Mouse (Mus musculus) erythroid progenitor cell, adult 5-6 weeks (primary cell): ENCODE results near the gene Csf2rb. TPM values are rescaled to one million over a fixed set of nuclear protein-coding genes. Genes with fewer than 3 reads are reported as not detected.

Source experiments
- total RNA-seq, 2 experiments: library from RNA; stranded (forward) in 1 of 2; stranded (reverse) in 1 of 2; fragments of 150-400 nt in 1 of 2; fragments of 186-747, 209-891 nt in 1 of 2; gene quantifications; 2 replicates each; pipeline versions ENCODE4 v1.2.3 to v1.2.4; 2015 to 2017; ENCODE audit warnings: low replicate concordance in 2 of 2

Csf2rb gene
- total RNA-seq, 2 experiments from 2014 or later: 6.8 to 12.6 TPM

Other genes starting within 250 kb of the Csf2rb start
- not detected in 2 replicates for gene Cacng2, start 205.7 kb upstream of the Csf2rb start, total RNA-seq (2015; ENCODE audit: low replicate concordance)
- gene Cacng2, start 205.7 kb upstream of the Csf2rb start, total RNA-seq (2017; ENCODE audit: low replicate concordance): not detected in 2 replicates
- gene Ift27, start 151.6 kb upstream of the Csf2rb start, total RNA-seq (2015; ENCODE audit: low replicate concordance): 19.7 and 41.4 TPM in 2 replicates
- 2.5 and 6.4 TPM in 2 replicates for gene Ift27, start 151.6 kb upstream of the Csf2rb start, total RNA-seq (2017; ENCODE audit: low replicate concordance)
- not detected in 2 replicates for gene Pvalb, start 119.4 kb upstream of the Csf2rb start, total RNA-seq (2015; ENCODE audit: low replicate concordance)
- not detected in 2 replicates for gene Pvalb, start 119.4 kb upstream of the Csf2rb start, total RNA-seq (2017; ENCODE audit: low replicate concordance)
- gene Ncf4, start 81.0 kb upstream of the Csf2rb start, total RNA-seq (2015; ENCODE audit: low replicate concordance): 37.7 and 61.6 TPM in 2 replicates
- gene Ncf4, start 81.0 kb upstream of the Csf2rb start, total RNA-seq (2017; ENCODE audit: low replicate concordance): 27.7 and 54.2 TPM in 2 replicates
- 1.1 and 5.0 TPM in 2 replicates for gene Csf2rb2, start 20.0 kb upstream of the Csf2rb start, total RNA-seq (2015; ENCODE audit: low replicate concordance)
- gene Csf2rb2, start 20.0 kb upstream of the Csf2rb start, total RNA-seq (2017; ENCODE audit: low replicate concordance): 0.13 TPM in 1 of 2 replicates, not detected in the other
- gene Tex33, start 70.2 kb downstream of the Csf2rb start, total RNA-seq (2015; ENCODE audit: low replicate concordance): not detected in 2 replicates
- gene Tex33, start 70.2 kb downstream of the Csf2rb start, total RNA-seq (2017; ENCODE audit: low replicate concordance): not detected in 2 replicates
- 29.3 and 42.2 TPM in 2 replicates for gene Tst, start 80.2 kb downstream of the Csf2rb start, total RNA-seq (2015; ENCODE audit: low replicate concordance)
- 15.8 and 20.8 TPM in 2 replicates for gene Tst, start 80.2 kb downstream of the Csf2rb start, total RNA-seq (2017; ENCODE audit: low replicate concordance)
- 32.8 and 35.2 TPM in 2 replicates for gene Mpst, start 80.7 kb downstream of the Csf2rb start, total RNA-seq (2015; ENCODE audit: low replicate concordance)
- gene Mpst, start 80.7 kb downstream of the Csf2rb start, total RNA-seq (2017; ENCODE audit: low replicate concordance): 45.6 and 67.9 TPM in 2 replicates
- gene Kctd17, start 102.8 kb downstream of the Csf2rb start, total RNA-seq (2015; ENCODE audit: low replicate concordance): 2.2 and 14.7 TPM in 2 replicates
- not detected in 2 replicates for gene Kctd17, start 102.8 kb downstream of the Csf2rb start, total RNA-seq (2017; ENCODE audit: low replicate concordance)
- not detected in 2 replicates for gene Tmprss6, start 142.9 kb downstream of the Csf2rb start, total RNA-seq (2015; ENCODE audit: low replicate concordance)
- 0.26 TPM in 1 of 2 replicates, not detected in the other for gene Tmprss6, start 142.9 kb downstream of the Csf2rb start, total RNA-seq (2017; ENCODE audit: low replicate concordance)
- gene Il2rb, start 169.5 kb downstream of the Csf2rb start, total RNA-seq (2015; ENCODE audit: low replicate concordance): 2.9 and 10.5 TPM in 2 replicates
- 2.2 and 3.9 TPM in 2 replicates for gene Il2rb, start 169.5 kb downstream of the Csf2rb start, total RNA-seq (2017; ENCODE audit: low replicate concordance)
- gene C1qtnf6, start 205.7 kb downstream of the Csf2rb start, total RNA-seq (2015; ENCODE audit: low replicate concordance): 4.3 TPM in 1 of 2 replicates, not detected in the other
- gene C1qtnf6, start 205.7 kb downstream of the Csf2rb start, total RNA-seq (2017; ENCODE audit: low replicate concordance): not detected in 2 replicates
- not detected in 2 replicates for gene Sstr3, start 218.9 kb downstream of the Csf2rb start, total RNA-seq (2015; ENCODE audit: low replicate concordance)
- gene Sstr3, start 218.9 kb downstream of the Csf2rb start, total RNA-seq (2017; ENCODE audit: low replicate concordance): not detected in 2 replicates
- gene Rac2, start 247.0 kb downstream of the Csf2rb start, total RNA-seq (2015; ENCODE audit: low replicate concordance): 126 and 259 TPM in 2 replicates
- gene Rac2, start 247.0 kb downstream of the Csf2rb start, total RNA-seq (2017; ENCODE audit: low replicate concordance): 61.6 and 79.4 TPM in 2 replicates